Mouse (Mus musculus) erythroblast, embryonic 14.5 days (primary cell): ENCODE measurements around the gene Ryr2.

Experiments used
- GATA1 ChIP-seq: IDR thresholded peaks from 2 replicates; pipeline ENCODE4 v1.6.1; 2012; ENCODE audit warnings: low read length, inconsistent platforms, mixed read lengths
- TAL1 ChIP-seq: IDR thresholded peaks from 3 replicates; pipeline ENCODE4 v1.6.1; 2012; ENCODE audit warnings: low read length, inconsistent platforms, mixed read lengths

DNA sequence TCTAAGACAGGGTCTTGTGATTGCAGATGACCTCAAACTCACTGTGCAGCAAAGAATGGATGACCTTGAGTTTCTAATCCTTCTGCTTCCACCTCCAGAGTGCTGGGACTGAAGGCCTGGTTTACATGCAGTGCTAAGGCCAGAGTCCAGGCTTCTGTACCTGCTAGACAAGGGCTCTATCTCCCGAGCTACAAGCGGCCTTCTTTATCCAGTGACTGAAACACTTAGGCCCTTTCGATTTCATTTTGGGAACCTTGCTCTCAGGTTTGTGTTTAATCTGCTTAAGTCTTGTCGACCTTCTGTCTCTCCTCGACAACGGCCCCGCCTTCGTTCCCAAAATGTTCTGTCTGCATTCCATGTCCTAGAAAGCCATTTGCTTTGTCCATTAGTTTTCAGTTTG is 8.8 kb upstream of the Ryr2 start:
- TF ChIP-seq TAL1 (no peak), GATA1 (no peak)
